Comparison of ENCODE assay signal across 20 mouse cellular contexts in the genomic region with DNA sequence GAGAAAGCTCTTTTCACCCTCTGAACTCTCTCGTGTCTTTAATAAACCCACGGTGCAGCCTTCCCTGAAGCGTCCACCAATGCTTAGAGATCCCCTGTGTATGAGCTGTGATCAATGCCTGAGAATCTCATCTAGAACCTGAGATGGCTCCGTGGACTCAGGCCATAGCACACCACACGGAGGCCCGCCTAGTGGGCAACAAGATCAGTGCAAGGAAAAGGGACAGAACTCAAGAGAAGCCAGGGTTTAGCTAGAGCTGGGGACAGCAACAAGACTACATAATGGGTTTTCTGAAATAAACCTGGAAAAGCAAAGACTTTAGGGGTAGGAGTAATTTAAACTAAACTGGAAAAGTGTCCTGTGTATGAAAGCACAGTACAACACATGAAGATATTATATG. TPM values are rescaled to one million over a fixed set of nuclear protein-coding genes. Genes with fewer than 3 reads are reported as not detected.
A peak's percentile ranks its signal among the peaks of the same experiment; 100 is the strongest.
DNase-seq lines count a peak whose midpoint lies in the region; ATAC-seq and TF ChIP-seq lines count a peak whose summit lies in the region.
"Had no signal": no experiment of that assay in that cellular context is flagged by ENCODE, and none has a peak within 500 bp of the region (broad histone marks: within the 10 kb centered on the region; RNA-seq: fewer than 3 reads in every experiment).

No protein-coding gene starts in this region.

- DNase-seq in cerebellum, adult 9-10 months = peak; percentile 10
- no peak for DNase-seq in cerebellum, adult 11 months
- DNase-seq in hindbrain, postnatal 0 days (ENCODE audit: low spot score) = no peak
- no peak for DNase-seq in lung, embryonic 14.5 days
- no peak for DNase-seq in lung, postnatal 25 days (ENCODE audit: low spot score)
- DNase-seq in embryo, embryonic 9.5 days (ENCODE audit: extremely low spot score) = no peak
- DNase-seq: adrenal gland, postnatal 25 days; cerebellum, adult 18-20 months; cerebellum, postnatal 36 days; kidney, adult 18-20 months; kidney, postnatal 25 days; liver, embryonic 13.5 days; thymus, adult 18-20 months; thymus, postnatal 4 days had no signal

- no peaks in the 10 kb centered on the region for H3K27me3 ChIP-seq in hindbrain, postnatal 0 days (ENCODE audit: insufficient read depth, low read length)
- H3K27me3 ChIP-seq in hindbrain, embryonic 16.5 days (replicated peaks; ENCODE audit: control insufficient read depth, insufficient read depth, low read length) = no peaks in the 10 kb centered on the region
- no peaks in the 10 kb centered on the region for H3K27me3 ChIP-seq in lung, embryonic 14.5 days (ENCODE audit: insufficient read depth, low read length)
- H3K27me3 ChIP-seq: heart, embryonic 15.5 days; stomach, embryonic 15.5 days had no signal

- no peak for ATAC-seq in hindbrain, postnatal 0 days
- ATAC-seq in hindbrain, embryonic 16.5 days = no peak
- no peak for ATAC-seq in lung, embryonic 14.5 days (ENCODE audit: insufficient read depth)

- WGBS in hindbrain, postnatal 0 days = 66% methylated on average over 6 of the region's 6 CpGs
- WGBS in hindbrain, embryonic 16.5 days = 70% methylated on average over 6 of the region's 6 CpGs
- 65% methylated on average over 6 of the region's 6 CpGs for WGBS in lung, embryonic 14.5 days

- no peak overlapping the region for H3K27ac ChIP-seq in hindbrain, postnatal 0 days
- H3K27ac ChIP-seq in hindbrain, embryonic 16.5 days (ENCODE audit: low read depth, low read length) = no peak overlapping the region
- no peak overlapping the region for H3K27ac ChIP-seq in lung, embryonic 14.5 days (ENCODE audit: low read depth)
- H3K27ac ChIP-seq: forebrain, embryonic 10.5 days; heart, embryonic 15.5 days; hindbrain, embryonic 10.5 days; liver, embryonic 13.5 days; stomach, embryonic 15.5 days had no signal

- no peaks in the 10 kb centered on the region for H3K36me3 ChIP-seq in hindbrain, postnatal 0 days (ENCODE audit: insufficient read depth, low read length)
- no peaks in the 10 kb centered on the region for H3K36me3 ChIP-seq in hindbrain, embryonic 16.5 days (ENCODE audit: control insufficient read depth, insufficient read depth, low read length)
- peaks cover 23% of the 10 kb centered on the region for H3K36me3 ChIP-seq in lung, embryonic 14.5 days (ENCODE audit: insufficient read depth)
- H3K36me3 ChIP-seq: heart, embryonic 15.5 days; stomach, embryonic 15.5 days had no signal

- H3K4me2 ChIP-seq in hindbrain, postnatal 0 days (ENCODE audit: low read depth, low read length) = no peak overlapping the region
- no peak overlapping the region for H3K4me2 ChIP-seq in hindbrain, embryonic 16.5 days (ENCODE audit: low read length)
- H3K4me2 ChIP-seq in lung, embryonic 14.5 days = no peak overlapping the region
- H3K4me2 ChIP-seq: heart, embryonic 15.5 days; liver, embryonic 13.5 days; midbrain, embryonic 11.5 days; stomach, embryonic 15.5 days had no signal

- no peaks in the 10 kb centered on the region for H3K9me3 ChIP-seq in hindbrain, postnatal 0 days (ENCODE audit: low read length)
- no peaks in the 10 kb centered on the region for H3K9me3 ChIP-seq in hindbrain, embryonic 16.5 days (ENCODE audit: control insufficient read depth, low read length)
- no peaks in the 10 kb centered on the region; the same call in 1 of the 2 replicates for H3K9me3 ChIP-seq in lung, embryonic 14.5 days (ENCODE audit: low read depth, low read length)
- H3K9me3 ChIP-seq: heart, embryonic 15.5 days; hindbrain, embryonic 10.5 days; stomach, embryonic 15.5 days had no signal

- TF ChIP-seq CTCF in hindbrain, postnatal 0 days (IDR thresholded peaks at IDR 0.05; ENCODE audit: low read depth) = peak; percentile 52
- peak; percentile 44 for TF ChIP-seq CTCF in lung, embryonic 14.5 days (IDR thresholded peaks at IDR 0.05; ENCODE audit: low read depth)

- peaks cover 12% of the 10 kb centered on the region for H3K4me1 ChIP-seq in hindbrain, postnatal 0 days (ENCODE audit: insufficient read depth, low read length)
- peaks cover 36% of the 10 kb centered on the region for H3K4me1 ChIP-seq in hindbrain, embryonic 16.5 days (ENCODE audit: control insufficient read depth, insufficient read depth, low read depth, low read length)
- H3K4me1 ChIP-seq in lung, embryonic 14.5 days (ENCODE audit: insufficient read depth) = peaks cover 19% of the 10 kb centered on the region; the same call in 1 of the 2 replicates

- H3K4me3 ChIP-seq in hindbrain, postnatal 0 days (ENCODE audit: low read length) = no peak overlapping the region
- H3K4me3 ChIP-seq in hindbrain, embryonic 16.5 days (ENCODE audit: low read length) = no peak overlapping the region
- no peak overlapping the region for H3K4me3 ChIP-seq in lung, embryonic 14.5 days (ENCODE audit: low read depth, low read length)
- H3K4me3 ChIP-seq: forebrain, embryonic 10.5 days; heart, embryonic 15.5 days; hindbrain, embryonic 10.5 days; liver, embryonic 13.5 days; stomach, embryonic 15.5 days had no signal

- H3K9ac ChIP-seq in hindbrain, postnatal 0 days (replicated peaks; ENCODE audit: low read length) = no peak overlapping the region
- no peak overlapping the region for H3K9ac ChIP-seq in hindbrain, embryonic 16.5 days (ENCODE audit: low read depth, low read length)
- no peak overlapping the region for H3K9ac ChIP-seq in lung, embryonic 14.5 days
- H3K9ac ChIP-seq: heart, embryonic 15.5 days; liver, embryonic 13.5 days; stomach, embryonic 15.5 days had no signal

RNA-seq across cellular contexts. Expression of a gene that starts 5.2 kb away (rescaled TPM):
- total RNA-seq in hindbrain, postnatal 0 days (2014; rRNA removed) = 46.5 and 51.0 TPM in 2 replicates
- polyA plus RNA-seq in hindbrain, postnatal 0 days (2015; fragmentation: Nextera tagmentation; extraction: Ambion mirVana) = 17.7 and 18.1 TPM in 2 replicates
- 17.7 and 19.4 TPM in 2 replicates for polyA plus RNA-seq in hindbrain, embryonic 16.5 days (2015; fragmentation: Nextera tagmentation; extraction: Ambion mirVana)
- polyA plus RNA-seq in lung, embryonic 14.5 days (2014; fragmentation: Nextera tagmentation; extraction: Ambion mirVana) = 62.7 and 64.7 TPM in 2 replicates
